Mouse (Mus musculus): ENCODE data around the gene Sh3bgrl2. TPM values are rescaled to one million over a fixed set of nuclear protein-coding genes. Genes with fewer than 3 reads are reported as not detected.

Sh3bgrl2 gene
- polyA plus RNA-seq, 1 experiment, result 4.0 TPM

- Histone ChIP-seq H3K27me3 (ENCODE audit: control insufficient read depth, insufficient read depth, insufficient read length) (no peaks in the 10 kb centered on the region), H3K79me2 (ENCODE audit: control insufficient read depth, insufficient read depth) (no peaks in the 10 kb centered on the region), H3K4me2 (ENCODE audit: low read depth) (no peak overlapping the region), H3K4me3 (no peak overlapping the region), H3K36me3 (ENCODE audit: control insufficient read depth, insufficient read depth) (no peaks in the 10 kb centered on the region), H3ac (ENCODE audit: control insufficient read depth, insufficient read length) (no peak overlapping the region)
- no peak for TF ChIP-seq REST (IDR thresholded peaks at IDR 0.05; ENCODE audit: insufficient read depth, insufficient read length)
- TF ChIP-seq MAX (IDR thresholded peaks at IDR 0.05; ENCODE audit: low read depth), result no peak
- no peak for TF ChIP-seq SRF (IDR thresholded peaks at IDR 0.05; ENCODE audit: control insufficient read depth, insufficient read length, low read depth)
- no peak for TF ChIP-seq CEBPB (IDR thresholded peaks at IDR 0.05; ENCODE audit: insufficient read depth, poor library complexity, severe bottlenecking)
- TF ChIP-seq E2F4 (IDR thresholded peaks at IDR 0.05; ENCODE audit: insufficient read depth), result no peak
- TF ChIP-seq POLR2AphosphoS2 (IDR thresholded peaks at IDR 0.05; ENCODE audit: insufficient read length, low read depth), result no peak
- no peak for TF ChIP-seq MYOD1 (IDR thresholded peaks at IDR 0.05; ENCODE audit: control insufficient read depth in 1 of 3, insufficient read length in 2 of 3, low read depth in 2 of 3)
- TF ChIP-seq MYOG (IDR thresholded peaks at IDR 0.05; ENCODE audit: control insufficient read depth in 1 of 3, insufficient read depth in 1 of 3, insufficient read length in 2 of 3, low read depth in 2 of 3), result no peak
These were observed 48.7 kb downstream of the Sh3bgrl2 start for GRCm38 (mm10) chr9:83596646-83597481.

- no peak for TF ChIP-seq E2F4 (IDR thresholded peaks at IDR 0.05; ENCODE audit: insufficient read depth)
- TF ChIP-seq CEBPB (IDR thresholded peaks at IDR 0.05; ENCODE audit: insufficient read depth, poor library complexity, severe bottlenecking), result no peak
- no peak for TF ChIP-seq POLR2A (IDR thresholded peaks at IDR 0.05; ENCODE audit: insufficient read length, low read depth)
- TF ChIP-seq MYOD1 (IDR thresholded peaks at IDR 0.05; ENCODE audit: control insufficient read depth in 1 of 3, insufficient read length in 2 of 3, low read depth in 2 of 3), result no peak
- no peak for TF ChIP-seq TCF3 (IDR thresholded peaks at IDR 0.05; ENCODE audit: insufficient read length, low read depth)
- TF ChIP-seq USF1 (IDR thresholded peaks at IDR 0.05; ENCODE audit: low read depth), result no peak
- no peak for TF ChIP-seq POLR2AphosphoS2 (IDR thresholded peaks at IDR 0.05; ENCODE audit: insufficient read length, low read depth)
- no peak for TF ChIP-seq REST (IDR thresholded peaks at IDR 0.05; ENCODE audit: insufficient read depth, insufficient read length)
- no peak for TF ChIP-seq TCF12 (IDR thresholded peaks at IDR 0.05; ENCODE audit: insufficient read depth, poor library complexity, severe bottlenecking)
- no peak for TF ChIP-seq MYOG (IDR thresholded peaks at IDR 0.05; ENCODE audit: control insufficient read depth in 1 of 3, insufficient read depth in 1 of 3, insufficient read length in 2 of 3, low read depth in 2 of 3)
- Histone ChIP-seq H3K27me3 (ENCODE audit: control insufficient read depth, insufficient read depth, insufficient read length) (no peaks in the 10 kb centered on the region), H3K36me3 (ENCODE audit: control insufficient read depth, insufficient read depth) (no peaks in the 10 kb centered on the region), H3K4me2 (ENCODE audit: low read depth) (no peak overlapping the region), H3ac (ENCODE audit: control insufficient read depth, insufficient read length) (no peak overlapping the region), H3K79me2 (ENCODE audit: control insufficient read depth, insufficient read depth) (no peaks in the 10 kb centered on the region), H3K4me3 (no peak overlapping the region)
These were observed 49.9 kb downstream of the Sh3bgrl2 start for GRCm38 (mm10) chr9:83598047-83598446.

GRCm38 (mm10) chr9:83599505-83599904 lies 51.4 kb downstream of the Sh3bgrl2 start:
- Histone ChIP-seq H3ac (ENCODE audit: control insufficient read depth, insufficient read length) (no peak overlapping the region), H3K4me2 (ENCODE audit: low read depth) (no peak overlapping the region), H3K79me2 (ENCODE audit: control insufficient read depth, insufficient read depth) (no peaks in the 10 kb centered on the region), H3K27me3 (ENCODE audit: control insufficient read depth, insufficient read depth, insufficient read length) (no peaks in the 10 kb centered on the region), H3K4me3 (no peak overlapping the region), H3K36me3 (ENCODE audit: control insufficient read depth, insufficient read depth) (no peaks in the 10 kb centered on the region)
- no peak for TF ChIP-seq POLR2AphosphoS2 (IDR thresholded peaks at IDR 0.05; ENCODE audit: insufficient read length, low read depth)
- no peak for TF ChIP-seq CEBPB (IDR thresholded peaks at IDR 0.05; ENCODE audit: insufficient read depth, poor library complexity, severe bottlenecking)
- no peak for TF ChIP-seq POLR2A (IDR thresholded peaks at IDR 0.05; ENCODE audit: insufficient read length, low read depth)
- TF ChIP-seq E2F4 (IDR thresholded peaks at IDR 0.05; ENCODE audit: insufficient read depth), result no peak
- TF ChIP-seq TCF12 (IDR thresholded peaks at IDR 0.05; ENCODE audit: insufficient read depth, poor library complexity, severe bottlenecking), result no peak
- no peak for TF ChIP-seq MYOG (IDR thresholded peaks at IDR 0.05; ENCODE audit: control insufficient read depth in 1 of 3, insufficient read depth in 1 of 3, insufficient read length in 2 of 3, low read depth in 2 of 3)
- TF ChIP-seq MAX (IDR thresholded peaks at IDR 0.05; ENCODE audit: low read depth), result no peak
- TF ChIP-seq SRF (IDR thresholded peaks at IDR 0.05; ENCODE audit: control insufficient read depth, insufficient read length, low read depth), result no peak
- TF ChIP-seq MYOD1 (IDR thresholded peaks at IDR 0.05; ENCODE audit: control insufficient read depth in 1 of 3, insufficient read length in 2 of 3, low read depth in 2 of 3), result no peak
- no peak for TF ChIP-seq REST (IDR thresholded peaks at IDR 0.05; ENCODE audit: insufficient read depth, insufficient read length)

- Histone ChIP-seq H3K36me3 (ENCODE audit: control insufficient read depth, insufficient read depth) (no peaks in the 10 kb centered on the region), H3K27me3 (ENCODE audit: control insufficient read depth, insufficient read depth, insufficient read length) (no peaks in the 10 kb centered on the region), H3ac (ENCODE audit: control insufficient read depth, insufficient read length) (no peak overlapping the region), H3K79me2 (ENCODE audit: control insufficient read depth, insufficient read depth) (no peaks in the 10 kb centered on the region), H3K4me2 (ENCODE audit: low read depth) (no peak overlapping the region), H3K4me3 (no peak overlapping the region)
- no peak for TF ChIP-seq POLR2A (IDR thresholded peaks at IDR 0.05; ENCODE audit: insufficient read length, low read depth)
- TF ChIP-seq MAX (IDR thresholded peaks at IDR 0.05; ENCODE audit: low read depth), result no peak
- TF ChIP-seq USF1 (IDR thresholded peaks at IDR 0.05; ENCODE audit: low read depth), result no peak
- no peak for TF ChIP-seq TCF12 (IDR thresholded peaks at IDR 0.05; ENCODE audit: insufficient read depth, poor library complexity, severe bottlenecking)
- TF ChIP-seq E2F4 (IDR thresholded peaks at IDR 0.05; ENCODE audit: insufficient read depth), result no peak
- no peak for TF ChIP-seq SRF (IDR thresholded peaks at IDR 0.05; ENCODE audit: control insufficient read depth, insufficient read length, low read depth)
- TF ChIP-seq MYOD1 (IDR thresholded peaks at IDR 0.05; ENCODE audit: control insufficient read depth in 1 of 3, insufficient read length in 2 of 3, low read depth in 2 of 3), result peak in 1 of 3 experiments; percentile 15
These were observed 52.3 kb downstream of the Sh3bgrl2 start for GRCm38 (mm10) chr9:83600286-83601048.

Measured in myocyte (in vitro differentiated cells).